Mouse (Mus musculus): ENCODE measurements around the gene Ldb2. TPM values are rescaled to one million over a fixed set of nuclear protein-coding genes. Genes with fewer than 3 reads are reported as not detected.

The Ldb2 gene
- polyA plus RNA-seq, 1 experiment from 2014 or later = 12.0 TPM

DNA sequence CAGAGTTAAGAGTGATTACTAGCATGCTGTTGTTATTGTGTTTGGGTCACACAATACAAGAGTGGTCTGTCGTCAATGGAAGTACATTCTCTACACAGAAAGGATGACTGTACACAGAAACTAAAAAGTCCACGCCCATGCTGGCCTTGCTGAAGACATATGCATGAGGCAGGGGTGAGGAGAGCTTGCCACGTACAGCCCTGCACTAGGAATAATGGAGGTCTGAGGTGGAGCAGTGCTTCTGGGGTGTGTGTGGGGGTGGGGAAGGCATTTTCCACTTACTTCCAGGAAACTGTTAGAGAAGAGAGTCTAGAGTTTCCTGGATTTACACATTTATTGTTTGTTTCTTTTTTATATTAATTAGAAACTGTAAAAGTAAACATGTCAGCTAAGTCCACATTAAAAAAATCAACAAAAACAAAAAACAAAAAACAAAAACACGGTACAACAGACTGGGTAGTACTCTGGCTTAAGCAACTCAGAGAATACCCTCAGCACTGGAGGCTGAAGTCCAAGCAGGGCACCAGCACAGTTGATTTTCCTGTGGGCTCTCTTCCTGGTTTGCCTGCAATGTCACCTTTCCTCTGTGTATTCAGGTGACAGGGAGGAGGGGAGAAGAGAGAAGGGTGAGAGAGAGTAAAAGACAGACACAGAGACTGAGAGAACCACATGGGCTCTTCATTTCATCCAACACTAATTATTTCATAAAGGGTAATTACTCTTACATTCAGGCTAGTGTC lies 89.2 kb downstream of the Ldb2 start:
- TF ChIP-seq CTCF (IDR thresholded peaks at IDR 0.05; ENCODE audit: low read depth) = no peak
- Histone ChIP-seq H3K4me1 (replicated peaks; ENCODE audit: control insufficient read depth, insufficient read depth, low read length) (no peaks in the 10 kb centered on the region; the same call in 1 of the 2 replicates), H3K27ac (ENCODE audit: low read depth, low read length) (peak overlapping the region; percentile 22; the same call in 1 of the 2 replicates), H3K36me3 (ENCODE audit: control insufficient read depth, insufficient read depth) (no peaks in the 10 kb centered on the region), H3K9me3 (ENCODE audit: control insufficient read depth) (no peaks in the 10 kb centered on the region), H3K4me2 (replicated peaks; ENCODE audit: low read depth) (no peak overlapping the region), H3K4me3 (ENCODE audit: low read depth, low read length) (no peak overlapping the region), H3K9ac (ENCODE audit: low read depth, low read length) (no peak overlapping the region), H3K27me3 (replicated peaks; ENCODE audit: control insufficient read depth, insufficient read depth, low read length) (no peaks in the 10 kb centered on the region)
- 35% methylated on average over 4 of the region's 4 CpGs for WGBS
- peak; percentile 91 for ATAC-seq

DNA sequence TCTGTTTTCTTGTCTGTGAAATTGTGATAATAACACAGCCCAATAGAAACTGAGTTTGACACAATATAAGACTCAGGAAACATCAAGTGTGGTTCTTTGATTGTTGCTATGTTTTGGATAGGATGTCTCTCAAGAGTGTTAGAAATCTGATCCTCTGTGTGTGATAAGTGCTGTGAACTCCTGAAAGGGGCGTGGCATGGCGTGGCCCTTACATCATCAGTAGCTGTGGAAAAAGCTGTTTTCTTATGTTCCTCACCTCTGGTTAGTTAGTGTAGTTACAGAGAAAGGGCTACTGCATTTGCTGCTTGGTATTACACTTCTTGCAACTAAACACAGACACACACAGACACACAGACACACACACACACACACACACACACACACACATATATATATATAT lies 90.2 kb downstream of the Ldb2 start:
- no peak overlapping the region for H3K9ac ChIP-seq (ENCODE audit: low read depth, low read length)
- H3K4me2 ChIP-seq (replicated peaks; ENCODE audit: low read depth) = no peak overlapping the region
- no peaks in the 10 kb centered on the region for H3K27me3 ChIP-seq (replicated peaks; ENCODE audit: control insufficient read depth, insufficient read depth, low read length)
- H3K9me3 ChIP-seq (ENCODE audit: control insufficient read depth) = no peaks in the 10 kb centered on the region
- no peaks in the 10 kb centered on the region; the same call in 1 of the 2 replicates for H3K4me1 ChIP-seq (replicated peaks; ENCODE audit: control insufficient read depth, insufficient read depth, low read length)
- no peak overlapping the region for H3K27ac ChIP-seq (ENCODE audit: low read depth, low read length)
- ATAC-seq = no peak
- WGBS = 81% methylated on average over 2 of the region's 2 CpGs
- H3K36me3 ChIP-seq (ENCODE audit: control insufficient read depth, insufficient read depth) = no peaks in the 10 kb centered on the region
- no peak overlapping the region for H3K4me3 ChIP-seq (ENCODE audit: low read depth, low read length)
- no peak for TF ChIP-seq CTCF (IDR thresholded peaks at IDR 0.05; ENCODE audit: low read depth)

- ATAC-seq = no peak
- 76% methylated on average over 3 of the region's 3 CpGs for WGBS
- peak overlapping the region; percentile 37; the same call in 1 of the 2 replicates for H3K4me2 ChIP-seq (replicated peaks; ENCODE audit: low read depth)
- H3K9me3 ChIP-seq (ENCODE audit: control insufficient read depth) = no peaks in the 10 kb centered on the region
- H3K27me3 ChIP-seq (replicated peaks; ENCODE audit: control insufficient read depth, insufficient read depth, low read length) = no peaks in the 10 kb centered on the region
- peak overlapping the region; percentile 70 for H3K27ac ChIP-seq (ENCODE audit: low read depth, low read length)
- no peaks in the 10 kb centered on the region for H3K36me3 ChIP-seq (ENCODE audit: control insufficient read depth, insufficient read depth)
- no peak for TF ChIP-seq CTCF (IDR thresholded peaks at IDR 0.05; ENCODE audit: low read depth)
- H3K4me3 ChIP-seq (ENCODE audit: low read depth, low read length) = no peak overlapping the region
- no peak overlapping the region for H3K9ac ChIP-seq (ENCODE audit: low read depth, low read length)
- no peaks in the 10 kb centered on the region; the same call in 1 of the 2 replicates for H3K4me1 ChIP-seq (replicated peaks; ENCODE audit: control insufficient read depth, insufficient read depth, low read length)
These were observed 91.5 kb downstream of the Ldb2 start for GRCm38 (mm10) chr5:44707946-44708345.

DNA sequence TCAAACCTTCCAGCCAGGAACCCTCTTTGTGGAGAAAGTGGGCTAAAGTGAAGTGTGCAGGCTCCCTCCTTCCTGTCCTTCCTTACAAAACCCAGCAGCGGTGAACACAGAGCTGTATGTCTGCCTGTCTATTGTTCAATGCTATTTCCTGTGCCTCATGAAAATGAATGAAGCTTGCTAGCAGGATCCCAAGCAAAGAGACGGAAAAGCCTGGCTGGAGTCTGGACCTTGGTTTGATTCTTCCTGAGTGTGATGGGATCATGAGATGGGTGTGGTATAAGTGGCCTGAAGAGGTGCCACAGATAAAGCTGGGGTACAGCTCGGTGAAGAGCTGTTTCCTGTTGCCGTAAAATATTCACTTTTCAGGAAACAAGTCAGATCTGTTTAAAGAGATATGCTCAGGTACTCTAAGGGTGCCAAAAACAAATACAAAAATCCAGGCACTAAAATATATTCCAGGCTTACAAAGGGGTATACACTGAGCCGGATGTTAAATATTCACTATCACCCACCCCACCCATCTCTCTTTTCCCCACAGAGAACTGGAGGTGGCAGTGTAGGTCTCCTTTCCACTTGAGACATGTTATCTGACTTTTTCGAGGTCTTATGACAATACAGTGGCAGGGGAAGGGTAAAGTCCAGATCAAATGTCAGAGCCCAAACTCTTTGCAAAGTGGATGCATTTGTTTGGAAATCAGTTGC lies 92.3 kb downstream of the Ldb2 start:
- H3K27me3 ChIP-seq (replicated peaks; ENCODE audit: control insufficient read depth, insufficient read depth, low read length) = no peaks in the 10 kb centered on the region
- H3K36me3 ChIP-seq (ENCODE audit: control insufficient read depth, insufficient read depth) = no peaks in the 10 kb centered on the region
- H3K4me3 ChIP-seq (ENCODE audit: low read depth, low read length) = no peak overlapping the region
- peak; percentile 71 for TF ChIP-seq CTCF (IDR thresholded peaks at IDR 0.05; ENCODE audit: low read depth)
- H3K9me3 ChIP-seq (ENCODE audit: control insufficient read depth) = no peaks in the 10 kb centered on the region
- H3K27ac ChIP-seq (ENCODE audit: low read depth, low read length) = peak overlapping the region; percentile 70
- WGBS = 28% methylated on average over 6 of the region's 6 CpGs
- peak overlapping the region; percentile 37 for H3K4me2 ChIP-seq (replicated peaks; ENCODE audit: low read depth)
- no peak overlapping the region for H3K9ac ChIP-seq (ENCODE audit: low read depth, low read length)
- ATAC-seq = peak; percentile 72
- H3K4me1 ChIP-seq (replicated peaks; ENCODE audit: control insufficient read depth, insufficient read depth, low read length) = no peaks in the 10 kb centered on the region; the same call in 1 of the 2 replicates

GRCm38 (mm10) chr5:44697993-44698392 lies 101.5 kb downstream of the Ldb2 start:
- Histone ChIP-seq H3K4me3 (ENCODE audit: low read depth, low read length) (no peak overlapping the region), H3K9ac (ENCODE audit: low read depth, low read length) (no peak overlapping the region), H3K4me1 (replicated peaks; ENCODE audit: control insufficient read depth, insufficient read depth, low read length) (no peaks in the 10 kb centered on the region), H3K9me3 (ENCODE audit: control insufficient read depth) (no peaks in the 10 kb centered on the region), H3K4me2 (replicated peaks; ENCODE audit: low read depth) (no peak overlapping the region), H3K27me3 (replicated peaks; ENCODE audit: control insufficient read depth, insufficient read depth, low read length) (no peaks in the 10 kb centered on the region), H3K27ac (ENCODE audit: low read depth, low read length) (no peak overlapping the region), H3K36me3 (ENCODE audit: control insufficient read depth, insufficient read depth) (no peaks in the 10 kb centered on the region)
- TF ChIP-seq CTCF (IDR thresholded peaks at IDR 0.05; ENCODE audit: low read depth) = no peak
- no peak for ATAC-seq
- 84% methylated on average over 3 of the region's 3 CpGs for WGBS

- Histone ChIP-seq H3K4me3 (ENCODE audit: low read depth, low read length) (no peak overlapping the region), H3K9ac (ENCODE audit: low read depth, low read length) (no peak overlapping the region), H3K4me1 (replicated peaks; ENCODE audit: control insufficient read depth, insufficient read depth, low read length) (no peaks in the 10 kb centered on the region), H3K27me3 (replicated peaks; ENCODE audit: control insufficient read depth, insufficient read depth, low read length) (no peaks in the 10 kb centered on the region), H3K9me3 (ENCODE audit: control insufficient read depth) (no peaks in the 10 kb centered on the region), H3K4me2 (replicated peaks; ENCODE audit: low read depth) (no peak overlapping the region), H3K36me3 (ENCODE audit: control insufficient read depth, insufficient read depth) (no peaks in the 10 kb centered on the region), H3K27ac (ENCODE audit: low read depth, low read length) (no peak overlapping the region)
- no peak for ATAC-seq
- TF ChIP-seq CTCF (IDR thresholded peaks at IDR 0.05; ENCODE audit: low read depth) = no peak
- WGBS = 78% methylated on average over 7 of the region's 7 CpGs
These were observed 102.9 kb downstream of the Ldb2 start for GRCm38 (mm10) chr5:44696548-44696947.

All from intestine, postnatal 0 days (tissue).